Mouse (Mus musculus) neutrophil, adult 83 days (primary cell): ENCODE data around the gene Slc4a5. TPM values are rescaled to one million over a fixed set of nuclear protein-coding genes. Genes with fewer than 3 reads are reported as not detected.

Source experiments
- total RNA-seq, 2 experiments: library from RNA; stranded (reverse); gene quantifications; one replicate each; pipeline ENCODE4 v1.2.4; 2023

Gene Slc4a5
- not detected for total RNA-seq

GRCm38 (mm10) chr6:83219814-83220213, at the start of gene Slc4a5:
Gene Slc4a5 (plus strand): TSS chr6:83219828.

GRCm38 (mm10) chr6:83325525-83326393, 106.1 kb downstream of the Slc4a5 start, which contains the start of the genes Mthfd2 and Mob1a:
Gene Mthfd2 (minus strand): TSS chr6:83325908.
Gene Mob1a (plus strand): TSS chr6:83326016.

GRCm38 (mm10) chr6:83348873-83349272, 129.2 kb downstream of the Slc4a5 start, which contains the start of gene Bola3:
Gene Bola3 (plus strand): TSS chr6:83349147.

Other genes starting within 250 kb of the Slc4a5 start
- 10 to 100 TPM; 24.4 to 28.8 TPM for gene Dok1, start 186.4 kb upstream of the Slc4a5 start, total RNA-seq
- 1 to 10 TPM; 1.1 to 1.5 TPM for gene Loxl3, start 185.7 kb upstream of the Slc4a5 start, total RNA-seq
- 100 to 1,000 TPM; 190 to 202 TPM for gene Aup1, start 165.3 kb upstream of the Slc4a5 start, total RNA-seq
- 10 to 100 TPM; 57.4 to 60.2 TPM for gene Htra2, start 164.6 kb upstream of the Slc4a5 start, total RNA-seq
- gene Dqx1, start 162.0 kb upstream of the Slc4a5 start, total RNA-seq, result 1 to 10 TPM; 6.6 to 7.1 TPM
- gene Tlx2, start 149.5 kb upstream of the Slc4a5 start, total RNA-seq, result not detected
- gene Pcgf1, start 142.0 kb upstream of the Slc4a5 start, total RNA-seq, result 10 to 100 TPM; 18.2 to 18.7 TPM
- gene Lbx2, start 133.5 kb upstream of the Slc4a5 start, total RNA-seq, result not detected
- gene Ccdc142, start 118.2 kb upstream of the Slc4a5 start, total RNA-seq, result 1 to 10 TPM; 2.8 to 6.6 TPM
- gene Gm42688, start 118.2 kb upstream of the Slc4a5 start, total RNA-seq, result 1 to 10 TPM; 5.3 to 6.5 TPM
- 10 to 100 TPM; 23.9 to 24.8 TPM for gene Mrpl53, start 110.8 kb upstream of the Slc4a5 start, total RNA-seq
- gene Mogs, start 104.3 kb upstream of the Slc4a5 start, total RNA-seq, result 10 to 100 TPM; 26.2 to 35.5 TPM
- gene Wbp1, start 98.3 kb upstream of the Slc4a5 start, total RNA-seq, result 10 to 100 TPM; 34.8 to 39.7 TPM
- gene Ino80b, start 94.4 kb upstream of the Slc4a5 start, total RNA-seq, result 10 to 100 TPM; 17.3 to 17.9 TPM
- gene Rtkn, start 84.4 kb upstream of the Slc4a5 start, total RNA-seq, result under 1 TPM; 0.33 to 0.66 TPM
- gene Wdr54, start 63.4 kb upstream of the Slc4a5 start, total RNA-seq, result under 1 TPM; 0.18 to 0.64 TPM
- gene 1700003E16Rik, start 63.4 kb upstream of the Slc4a5 start, total RNA-seq, result not detected
- 100 to 1,000 TPM; 129 to 136 TPM for gene Dctn1, start 53.9 kb upstream of the Slc4a5 start, total RNA-seq
- gene Mthfd2, start 106.1 kb downstream of the Slc4a5 start, total RNA-seq, result 10 to 100 TPM; 21.3 to 24.8 TPM
- gene Mob1a, start 106.2 kb downstream of the Slc4a5 start, total RNA-seq, result 100 to 1,000 TPM; 133 to 139 TPM
- 10 to 100 TPM; 17.5 to 22.0 TPM for gene Bola3, start 129.3 kb downstream of the Slc4a5 start, total RNA-seq
- 10 to 100 TPM; 66.0 to 71.4 TPM for gene Tet3, start 239.3 kb downstream of the Slc4a5 start, total RNA-seq